ENCODE assay signal across 15 mouse cellular contexts in the genomic region with DNA sequence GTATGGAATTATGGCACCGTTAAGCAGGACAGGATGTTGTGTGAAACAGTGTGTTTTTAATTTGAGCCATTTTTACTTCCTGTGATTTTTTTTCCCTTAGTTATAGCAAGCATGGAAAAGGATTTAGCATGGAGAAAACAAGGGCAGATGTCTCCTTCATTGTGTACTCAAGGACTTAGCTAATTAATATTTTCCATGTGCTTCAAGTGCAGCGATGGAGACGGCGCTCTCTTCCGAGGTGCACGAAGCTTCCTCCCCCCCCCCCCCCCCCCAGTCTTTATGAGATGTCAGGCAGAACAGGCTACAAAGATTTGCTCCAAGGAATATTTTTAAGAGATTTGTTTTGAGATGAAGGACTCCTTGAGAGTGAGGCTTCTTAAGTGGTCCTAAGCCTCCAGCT.
"Had no signal": no experiment of that assay in that cellular context is flagged by ENCODE, and none has a peak within 500 bp of the region (broad histone marks: within the 10 kb centered on the region; RNA-seq: fewer than 3 reads in every experiment).

No protein-coding gene starts in this region.

- H3K9ac ChIP-seq: liver, embryonic 15.5 days; neural tube, embryonic 15.5 days had no signal

- H3K4me2 ChIP-seq: liver, embryonic 11.5 days; liver, embryonic 15.5 days; neural tube, embryonic 15.5 days had no signal

- DNase-seq: kidney, adult 8-10 months; lung, adult 2 months; lung, postnatal 10 days; lung, postnatal 4 days; midbrain, embryonic 14.5 days; right cerebral cortex, adult 18-20 months; right cerebral cortex, postnatal 25 days; thymus, postnatal 36 days had no signal

- H3K36me3 ChIP-seq: limb, embryonic 10.5 days; liver, embryonic 15.5 days; midbrain, embryonic 10.5 days; neural tube, embryonic 15.5 days had no signal

- H3K27me3 ChIP-seq: liver, embryonic 15.5 days; neural tube, embryonic 15.5 days had no signal

- H3K4me3 ChIP-seq: limb, embryonic 10.5 days; liver, embryonic 15.5 days; midbrain, embryonic 10.5 days; myocyte; neural tube, embryonic 15.5 days had no signal

- H3K27ac ChIP-seq: kidney, postnatal 0 days; limb, embryonic 10.5 days; liver, embryonic 15.5 days; midbrain, embryonic 10.5 days; neural tube, embryonic 15.5 days had no signal

- H3K4me1 ChIP-seq: liver, embryonic 15.5 days; midbrain, embryonic 10.5 days; neural tube, embryonic 15.5 days had no signal

- H3K9me3 ChIP-seq: limb, embryonic 10.5 days; liver, embryonic 15.5 days; midbrain, embryonic 10.5 days; neural tube, embryonic 15.5 days had no signal
